Comparison of ENCODE assay signal across 8 mouse cellular contexts in genomic region chr4:150338906-150339650, GRCm38 (mm10). TPM values are rescaled to one million over a fixed set of nuclear protein-coding genes. Genes with fewer than 3 reads are reported as not detected.
DNase-seq lines count a peak whose midpoint lies in the region; ATAC-seq and TF ChIP-seq lines count a peak whose summit lies in the region.

No protein-coding gene starts in this region.

- H3K4me1 ChIP-seq in stomach, postnatal 0 days (replicated peaks; ENCODE audit: control insufficient read depth, insufficient read depth), result no peaks in the 10 kb centered on the region
- peaks cover 20% of the 10 kb centered on the region for H3K4me1 ChIP-seq in liver, embryonic 12.5 days

- H3K27me3 ChIP-seq in stomach, postnatal 0 days (ENCODE audit: control insufficient read depth, insufficient read depth, low read length), result no peaks in the 10 kb centered on the region
- H3K27me3 ChIP-seq in liver, embryonic 12.5 days (replicated peaks), result no peaks in the 10 kb centered on the region

- H3K9ac ChIP-seq in stomach, postnatal 0 days (ENCODE audit: low read length), result no peak overlapping the region
- H3K9ac ChIP-seq in liver, embryonic 12.5 days, result no peak overlapping the region

- H3K27ac ChIP-seq in stomach, postnatal 0 days (replicated peaks), result no peak overlapping the region
- H3K27ac ChIP-seq in liver, embryonic 12.5 days, result no peak overlapping the region

- H3K36me3 ChIP-seq in stomach, postnatal 0 days (ENCODE audit: control insufficient read depth, insufficient read depth, low read length), result no peaks in the 10 kb centered on the region
- no peaks in the 10 kb centered on the region for H3K36me3 ChIP-seq in liver, embryonic 12.5 days

- H3K4me2 ChIP-seq in stomach, postnatal 0 days (replicated peaks; ENCODE audit: low read depth), result no peak overlapping the region
- no peak overlapping the region for H3K4me2 ChIP-seq in liver, embryonic 12.5 days

- TF ChIP-seq CTCF in stomach, postnatal 0 days (IDR thresholded peaks at IDR 0.05; ENCODE audit: low read depth), result no peak

- no peak overlapping the region for H3K4me3 ChIP-seq in stomach, postnatal 0 days (ENCODE audit: low read depth, low read length)
- H3K4me3 ChIP-seq in liver, embryonic 12.5 days, result no peak overlapping the region

- WGBS in stomach, postnatal 0 days, result 57% methylated on average over 8 of the region's 8 CpGs
- 74% methylated on average over 8 of the region's 8 CpGs for WGBS in liver, embryonic 12.5 days (ENCODE audit: insufficient replicate concordance)

- ATAC-seq in stomach, postnatal 0 days (ENCODE audit: low FRiP score, low TSS enrichment), result no peak
- no peak for ATAC-seq in liver, embryonic 12.5 days

- DNase-seq in embryo, embryonic 11 days, result peak; percentile 20
- no peak for DNase-seq in embryo, embryonic 10 days (ENCODE audit: low spot score)
- DNase-seq in CD4-positive helper T cell, adult 2 months (ENCODE audit: low read depth, low spot score), result peak; percentile 59
- DNase-seq in cerebellum, postnatal 25 days, result peak; percentile 63 to 75
- peak; percentile 72 to 90 for DNase-seq in layer of hippocampus, adult 18-20 months (ENCODE audit: low spot score in 2 of 2)
- peak; percentile 31 for DNase-seq in natural killer cell, adult 2 months (ENCODE audit: low spot score in 2 of 2)
- no peak for DNase-seq in stomach, postnatal 0 days (ENCODE audit: low spot score)

- no peak for TF ChIP-seq EP300 in stomach, postnatal 0 days (optimal IDR thresholded peaks at IDR 0.05)

- H3K9me3 ChIP-seq in stomach, postnatal 0 days (ENCODE audit: control insufficient read depth, low read length), result no peaks in the 10 kb centered on the region
- H3K9me3 ChIP-seq in liver, embryonic 12.5 days (replicated peaks), result no peaks in the 10 kb centered on the region

RNA-seq across cellular contexts. Expression of gene Rere, which starts 57.6 kb away (rescaled TPM):
- 100 to 1,000 TPM; 128 to 139 TPM for total RNA-seq in layer of hippocampus, adult 18-20 months (2021)
- polyA plus RNA-seq in stomach, postnatal 0 days (2015; fragmentation: Nextera tagmentation; extraction: Ambion mirVana), result 8.3 and 12.2 TPM in 2 replicates
- polyA plus RNA-seq in liver, embryonic 12.5 days (2016; fragmentation: Nextera tagmentation; extraction: Ambion mirVana), result 11.6 and 12.8 TPM in 2 replicates

Comparison
In these comparisons a context has a peak if more than half of its experiments do, and no peak if none do; other contexts are left out.
1. DNase-seq: peak in embryo, embryonic 11 days (single experiment), CD4-positive helper T cell, adult 2 months (single experiment), cerebellum, postnatal 25 days (2 of 2), layer of hippocampus, adult 18-20 months (2 of 2) and natural killer cell, adult 2 months (2 of 2); none in embryo, embryonic 10 days (single experiment) and stomach, postnatal 0 days (single experiment).